Mouse (Mus musculus): ENCODE data around the gene Rpe.

DNA sequence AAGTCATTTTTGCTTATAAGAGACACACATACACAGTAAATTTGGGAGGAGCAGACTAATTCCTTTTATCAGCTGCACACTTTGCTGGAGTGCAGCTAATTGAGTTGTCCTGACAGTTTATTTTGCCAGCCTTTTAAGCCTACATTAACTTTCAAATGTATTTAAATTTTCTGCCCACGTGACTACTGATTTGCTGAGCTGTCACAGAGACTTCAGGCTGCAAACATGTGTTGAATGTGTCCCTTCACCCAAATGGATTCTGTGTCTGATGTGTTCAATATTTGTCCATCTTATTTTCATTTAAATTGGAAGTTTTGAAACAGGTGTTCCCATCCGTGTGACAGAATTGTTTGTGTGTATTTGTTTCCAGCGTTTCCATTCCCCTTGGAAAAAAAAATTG, 8.9 kb upstream of the Rpe start:
- TF ChIP-seq CTCF (IDR thresholded peaks at IDR 0.05; ENCODE audit: control insufficient read depth, insufficient read depth, insufficient replicate concordance, low read depth, low read length), result no peak
- TF ChIP-seq POLR2A (IDR thresholded peaks at IDR 0.05; ENCODE audit: control insufficient read depth, low read depth, low read length), result no peak

All from testis, adult 2 months (tissue).